22 mouse cellular contexts compared by ENCODE assay signal in the genomic region with DNA sequence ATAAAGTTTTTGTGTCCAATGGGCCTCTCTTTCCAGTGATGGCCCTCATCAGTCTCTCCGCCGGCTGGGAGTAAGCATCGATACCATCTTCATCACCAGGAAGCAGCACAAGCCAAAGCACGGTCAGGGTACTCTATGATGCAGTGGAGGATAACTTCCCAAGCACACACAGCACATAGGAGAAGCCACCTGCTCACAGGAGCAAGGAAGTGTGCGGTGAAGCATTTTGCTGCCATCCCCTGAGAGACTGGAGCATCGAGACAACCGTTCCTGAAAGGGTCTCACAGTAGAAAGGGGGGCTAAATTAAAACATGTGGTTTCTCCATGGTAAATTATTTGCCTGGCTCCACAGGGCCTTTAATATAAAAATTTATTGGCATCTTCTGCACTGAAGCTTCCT.
DNase-seq lines count a peak whose midpoint lies in the region; ATAC-seq and TF ChIP-seq lines count a peak whose summit lies in the region.
"Had no signal": no experiment of that assay in that cellular context is flagged by ENCODE, and none has a peak within 500 bp of the region (broad histone marks: within the 10 kb centered on the region; RNA-seq: fewer than 3 reads in every experiment).

No protein-coding gene starts in this region.

- no peak for TF ChIP-seq CTCF in gastrocnemius, adult 2 months (IDR thresholded peaks at IDR 0.05)

- no peak overlapping the region for H3K9ac ChIP-seq in heart, embryonic 12.5 days
- no peak overlapping the region for H3K9ac ChIP-seq in limb, embryonic 11.5 days (ENCODE audit: low read length)
- H3K9ac ChIP-seq in midbrain, embryonic 11.5 days (ENCODE audit: low read length) = no peak overlapping the region
- H3K9ac ChIP-seq in midbrain, embryonic 15.5 days = no peak overlapping the region

- peak overlapping the region; percentile 35 for H3K4me3 ChIP-seq in gastrocnemius, adult 2 months
- no peak overlapping the region for H3K4me3 ChIP-seq in heart, embryonic 12.5 days
- no peak overlapping the region for H3K4me3 ChIP-seq in limb, embryonic 11.5 days (ENCODE audit: low read depth, low read length)
- H3K4me3 ChIP-seq in limb, embryonic 10.5 days = no peak overlapping the region
- H3K4me3 ChIP-seq in midbrain, embryonic 11.5 days (ENCODE audit: low read depth, low read length) = no peak overlapping the region
- H3K4me3 ChIP-seq in midbrain, embryonic 15.5 days = no peak overlapping the region

- no peaks in the 10 kb centered on the region for H3K4me1 ChIP-seq in heart, embryonic 12.5 days (replicated peaks)
- 0 out of 2 replicates have a peak, but pooled peaks cover 2% of the 10 kb centered on the region for H3K4me1 ChIP-seq in limb, embryonic 11.5 days (ENCODE audit: control insufficient read depth, insufficient read depth, low read length)
- peaks cover 16% of the 10 kb centered on the region for H3K4me1 ChIP-seq in limb, embryonic 10.5 days
- no peaks in the 10 kb centered on the region for H3K4me1 ChIP-seq in midbrain, embryonic 11.5 days (ENCODE audit: control insufficient read depth, insufficient read depth, low read length)
- H3K4me1 ChIP-seq in midbrain, embryonic 15.5 days = no peaks in the 10 kb centered on the region

- WGBS in heart, embryonic 12.5 days = 88% methylated on average over 7 of the region's 7 CpGs
- 92% methylated on average over 7 of the region's 7 CpGs for WGBS in limb, embryonic 11.5 days
- 95% methylated on average over 7 of the region's 7 CpGs for WGBS in limb, embryonic 10.5 days
- 90% methylated on average over 7 of the region's 7 CpGs for WGBS in midbrain, embryonic 11.5 days
- WGBS in midbrain, embryonic 15.5 days = 81% methylated on average over 7 of the region's 7 CpGs

- H3K4me2 ChIP-seq in heart, embryonic 12.5 days = no peak overlapping the region
- H3K4me2 ChIP-seq in limb, embryonic 11.5 days (ENCODE audit: low read depth, severe bottlenecking) = no peak overlapping the region
- H3K4me2 ChIP-seq in midbrain, embryonic 11.5 days = no peak overlapping the region
- H3K4me2 ChIP-seq in midbrain, embryonic 15.5 days = no peak overlapping the region

- H3K9me3 ChIP-seq in heart, embryonic 12.5 days (replicated peaks) = no peaks in the 10 kb centered on the region
- no peaks in the 10 kb centered on the region for H3K9me3 ChIP-seq in limb, embryonic 11.5 days (ENCODE audit: control insufficient read depth, low read length)
- no peaks in the 10 kb centered on the region for H3K9me3 ChIP-seq in limb, embryonic 10.5 days (replicated peaks)
- no peaks in the 10 kb centered on the region for H3K9me3 ChIP-seq in midbrain, embryonic 11.5 days (ENCODE audit: control insufficient read depth, low read length)
- no peaks in the 10 kb centered on the region for H3K9me3 ChIP-seq in midbrain, embryonic 15.5 days

- ATAC-seq in heart, embryonic 12.5 days (ENCODE audit: insufficient number of reproducible peaks, low FRiP score) = no peak
- ATAC-seq in limb, embryonic 11.5 days (ENCODE audit: insufficient number of reproducible peaks, low FRiP score, low TSS enrichment, low read depth) = no peak
- ATAC-seq in midbrain, embryonic 11.5 days (ENCODE audit: low FRiP score) = no peak
- ATAC-seq in midbrain, embryonic 15.5 days (replicated peaks) = no peak
- ATAC-seq: activated CD4-positive, CD25-positive, alpha-beta regulatory T cell, adult 4 months; CD4-positive, CD25-positive, alpha-beta regulatory T cell, adult 4 months; Patski had no signal

- no peaks in the 10 kb centered on the region for H3K36me3 ChIP-seq in heart, embryonic 12.5 days
- H3K36me3 ChIP-seq in limb, embryonic 11.5 days (ENCODE audit: control insufficient read depth, insufficient read depth, low read length) = no peaks in the 10 kb centered on the region
- H3K36me3 ChIP-seq in limb, embryonic 10.5 days = no peaks in the 10 kb centered on the region
- no peaks in the 10 kb centered on the region for H3K36me3 ChIP-seq in midbrain, embryonic 11.5 days (ENCODE audit: control insufficient read depth, insufficient read depth, low read length)
- no peaks in the 10 kb centered on the region for H3K36me3 ChIP-seq in midbrain, embryonic 15.5 days (replicated peaks)
- H3K36me3 ChIP-seq: G1E had no signal

- no peak for DNase-seq in gastrocnemius, adult 2 months
- DNase-seq in gastrocnemius, postnatal 25 days = no peak
- peak; percentile 78 for DNase-seq in heart, adult 11 months
- DNase-seq in limb, embryonic 11.5 days (ENCODE audit: low spot score) = peak; percentile 16
- DNase-seq in limb, embryonic 10.5 days (ENCODE audit: low spot score) = no peak
- DNase-seq in midbrain, embryonic 11.5 days (ENCODE audit: low spot score, missing footprints) = peak; percentile 69
- DNase-seq: adrenal gland, adult 2 months; adrenal gland, adult 8-10 months; adrenal gland, postnatal 10 days; adrenal gland, postnatal 14 days; adrenal gland, postnatal 25 days; adrenal gland, postnatal 36 days; B cell, adult 2 months; cerebellum, adult 11 months; cerebellum, adult 11-12 months had no signal

- H3K27me3 ChIP-seq in heart, embryonic 12.5 days (replicated peaks) = no peaks in the 10 kb centered on the region
- H3K27me3 ChIP-seq in limb, embryonic 11.5 days (ENCODE audit: control insufficient read depth, insufficient read depth, low read length) = no peaks in the 10 kb centered on the region
- H3K27me3 ChIP-seq in limb, embryonic 10.5 days (ENCODE audit: low read depth, poor library complexity, severe bottlenecking) = no peaks in the 10 kb centered on the region
- no peaks in the 10 kb centered on the region for H3K27me3 ChIP-seq in midbrain, embryonic 11.5 days (ENCODE audit: control insufficient read depth, insufficient read depth, low read length)
- H3K27me3 ChIP-seq in midbrain, embryonic 15.5 days (replicated peaks) = no peaks in the 10 kb centered on the region
- H3K27me3 ChIP-seq: CH12.LX, Patski had no signal

- intact Hi-C loops in gastrocnemius, adult 2 months (cut with DNase I) = no loop called here

- no peak overlapping the region for H3K27ac ChIP-seq in gastrocnemius, adult 2 months
- no peak overlapping the region for H3K27ac ChIP-seq in heart, embryonic 12.5 days (ENCODE audit: poor library complexity, severe bottlenecking)
- no peak overlapping the region for H3K27ac ChIP-seq in limb, embryonic 11.5 days (replicated peaks; ENCODE audit: low read depth, low read length)
- no peak overlapping the region for H3K27ac ChIP-seq in limb, embryonic 10.5 days
- H3K27ac ChIP-seq in midbrain, embryonic 11.5 days (ENCODE audit: low read depth, low read length) = no peak overlapping the region
- H3K27ac ChIP-seq in midbrain, embryonic 15.5 days = no peak overlapping the region

Comparison
In these comparisons a context has a peak if more than half of its experiments do, and no peak if none do; other contexts are left out.
1. DNase-seq: peak in heart, adult 11 months (single experiment), limb, embryonic 11.5 days (single experiment) and midbrain, embryonic 11.5 days (single experiment); none in gastrocnemius, adult 2 months (single experiment), gastrocnemius, postnatal 25 days (single experiment) and limb, embryonic 10.5 days (single experiment).